Mouse (Mus musculus) neural tube, embryonic 11.5 days (tissue): Measurements from ENCODE around the gene Dhfr. TPM values are rescaled to one million over a fixed set of nuclear protein-coding genes. Genes with fewer than 3 reads are reported as not detected.
"Not testable (repeated sequence)": the region's sequence is repeated elsewhere in the genome, so short reads cannot be mapped to it uniquely, and the experiment has no call there.

Experiments used
- ATAC-seq: fragments of 200-750 bp; cut with Nextera tagmentation; 2 replicates; pipeline ENCODE4 v1.8.0; 2017; ENCODE audit warnings: moderate number of reproducible peaks, mild to moderate bottlenecking, moderate TSS enrichment, moderate library complexity; ENCODE audit not compliant: insufficient read depth, low FRiP score, low TSS enrichment
- DNase-seq: peaks from one replicate; pipeline ENCODE4 v3.0.0-alpha.2; 2015; ENCODE audit warnings: low spot score
- H3K27ac ChIP-seq: fragments of 300-500 bp; sonication (generic); 2 replicates; pipeline ENCODE4 v1.5.1; 2014; ENCODE audit warnings: low read depth, mild to moderate bottlenecking, low read length
- H3K27me3 ChIP-seq: fragments of 300-500 bp; sonication (generic); 2 replicates; pipeline ENCODE4 v1.6.1; 2014; ENCODE audit warnings: mild to moderate bottlenecking, low read length, mixed read lengths; ENCODE audit not compliant: control insufficient read depth, insufficient read depth
- H3K36me3 ChIP-seq: fragments of 300-500 bp; sonication (generic); 2 replicates; pipeline ENCODE4 v1.6.1; 2014; ENCODE audit warnings: mild to moderate bottlenecking, low read length, moderate library complexity, mixed read lengths; ENCODE audit not compliant: control insufficient read depth, insufficient read depth
- H3K4me1 ChIP-seq: fragments of 300-500 bp; sonication (generic); 2 replicates; pipeline ENCODE4 v1.6.1; 2014; ENCODE audit warnings: low read length, mixed read lengths; ENCODE audit not compliant: control insufficient read depth, insufficient read depth
- H3K4me2 ChIP-seq: fragments of 300-500 bp; sonication (generic); 2 replicates; pipeline ENCODE4 v1.6.1; 2014; ENCODE audit warnings: low read depth, mild to moderate bottlenecking, moderate library complexity
- H3K4me3 ChIP-seq: fragments of 300-500 bp; sonication (generic); 2 replicates; pipeline ENCODE4 v1.5.1; 2014; ENCODE audit warnings: low read depth, low read length
- H3K9ac ChIP-seq: fragments of 300-500 bp; sonication (generic); 2 replicates; pipeline ENCODE4 v1.6.1; 2014; ENCODE audit warnings: mild to moderate bottlenecking, low read length
- H3K9me3 ChIP-seq: fragments of 300-500 bp; sonication (generic); 2 replicates; pipeline ENCODE4 v1.6.1; 2016; ENCODE audit warnings: low read length; ENCODE audit not compliant: control insufficient read depth
- WGBS: fragments of 180-500 bp; shearing (Covaris S2); extraction: QIAGEN DNeasy Blood & Tissue Kit; methylation state at CpG from one replicate; pipeline ENCODE4 v1.1.7; 2014; 5-methylcytosine and 5-hydroxymethylcytosine counted together
- polyA plus RNA-seq: library from polyadenylated mRNA; unstranded; fragments of >200 nt; fragmentation: Nextera tagmentation; extraction: Ambion mirVana; gene quantifications from 2 replicates; pipeline ENCODE4 v1.2.1, GENCODE M21; 2014

The Dhfr gene
- polyA plus RNA-seq, 1 experiment from 2014 or later = 19.8 TPM

DNA sequence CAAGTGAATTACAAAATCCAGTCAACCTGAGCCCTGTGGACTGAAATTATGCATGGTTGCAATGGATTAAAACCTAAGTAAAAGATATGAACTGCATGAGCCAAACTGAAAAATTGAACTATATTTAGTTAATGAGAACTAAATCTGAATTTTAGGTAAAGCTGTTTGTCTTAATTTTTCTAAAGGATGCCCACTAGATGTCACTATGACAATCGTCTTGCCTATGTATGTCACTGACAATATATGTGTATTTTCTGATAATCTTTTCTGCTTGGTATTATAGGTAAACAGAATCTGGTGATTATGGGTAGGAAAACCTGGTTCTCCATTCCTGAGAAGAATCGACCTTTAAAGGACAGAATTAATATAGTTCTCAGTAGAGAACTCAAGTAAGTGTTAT is 3.1 kb downstream of the Dhfr start:
- peaks cover 5% of the 10 kb centered on the region; the same call in 1 of the 2 replicates for H3K4me1 ChIP-seq
- ATAC-seq (no peak), DNase-seq (no peak)
- no peaks in the 10 kb centered on the region for H3K9me3 ChIP-seq
- no peaks in the 10 kb centered on the region; the same call in 1 of the 2 replicates for H3K36me3 ChIP-seq
- H3K27ac ChIP-seq = no peak overlapping the region
- 64% methylated on average over 2 of the region's 2 CpGs for WGBS
- no peak overlapping the region for H3K4me2 ChIP-seq
- H3K9ac ChIP-seq = no peak overlapping the region
- no peaks in the 10 kb centered on the region for H3K27me3 ChIP-seq
- no peak overlapping the region for H3K4me3 ChIP-seq

DNA sequence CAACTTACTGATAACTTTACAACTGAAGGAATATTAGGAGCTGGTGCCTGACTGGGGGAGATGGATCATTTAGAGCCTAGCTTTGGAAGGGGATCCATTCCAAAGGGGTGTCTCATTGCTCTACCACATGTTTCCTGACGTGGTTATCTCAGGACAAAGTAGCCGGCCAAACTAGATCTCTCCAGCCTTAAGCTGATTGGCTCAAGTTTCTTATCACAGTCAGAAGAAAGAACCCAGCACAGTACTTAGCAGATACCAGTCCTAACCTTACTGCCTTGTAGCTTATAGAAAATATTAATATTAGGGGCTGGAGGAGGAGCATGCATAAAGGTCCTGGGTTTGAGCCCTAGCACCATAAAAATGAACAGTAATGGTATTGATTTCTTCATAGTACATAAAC is 7.1 kb downstream of the Dhfr start:
- Histone ChIP-seq H3K27me3 (no peaks in the 10 kb centered on the region), H3K4me1 (no peaks in the 10 kb centered on the region), H3K27ac (no peak overlapping the region), H3K9ac (no peak overlapping the region), H3K9me3 (no peaks in the 10 kb centered on the region), H3K4me3 (no peak overlapping the region), H3K4me2 (no peak overlapping the region), H3K36me3 (no peaks in the 10 kb centered on the region; the same call in 1 of the 2 replicates)
- DNase-seq (no peak), ATAC-seq (no peak)
- 90% methylated on average over 2 of the region's 2 CpGs for WGBS

DNA sequence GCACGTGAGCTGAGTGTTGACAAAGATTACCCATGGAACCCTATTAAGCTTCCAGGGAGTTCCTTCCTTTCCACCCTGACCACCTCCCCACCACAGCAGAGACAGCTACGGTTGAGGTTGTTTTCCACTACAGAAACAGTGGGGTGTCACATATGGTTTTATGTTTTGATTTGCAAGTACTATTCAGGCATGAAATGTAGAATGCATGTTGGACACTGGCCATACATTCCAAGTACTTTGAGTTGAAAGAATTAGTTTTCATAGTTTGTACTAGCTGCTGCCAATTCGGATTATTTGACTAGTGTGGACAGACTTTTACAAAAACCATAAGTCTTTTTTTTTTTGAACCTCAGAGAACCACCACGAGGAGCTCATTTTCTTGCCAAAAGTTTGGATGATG is 10.8 kb downstream of the Dhfr start:
- Histone ChIP-seq H3K36me3 (peaks cover 9% of the 10 kb centered on the region), H3K9ac (no peak overlapping the region), H3K4me3 (no peak overlapping the region), H3K9me3 (no peaks in the 10 kb centered on the region), H3K4me1 (no peaks in the 10 kb centered on the region), H3K27ac (no peak overlapping the region), H3K27me3 (no peaks in the 10 kb centered on the region), H3K4me2 (no peak overlapping the region)
- DNase-seq (no peak), ATAC-seq (no peak)
- 81% methylated on average over 4 of the region's 4 CpGs for WGBS

DNA sequence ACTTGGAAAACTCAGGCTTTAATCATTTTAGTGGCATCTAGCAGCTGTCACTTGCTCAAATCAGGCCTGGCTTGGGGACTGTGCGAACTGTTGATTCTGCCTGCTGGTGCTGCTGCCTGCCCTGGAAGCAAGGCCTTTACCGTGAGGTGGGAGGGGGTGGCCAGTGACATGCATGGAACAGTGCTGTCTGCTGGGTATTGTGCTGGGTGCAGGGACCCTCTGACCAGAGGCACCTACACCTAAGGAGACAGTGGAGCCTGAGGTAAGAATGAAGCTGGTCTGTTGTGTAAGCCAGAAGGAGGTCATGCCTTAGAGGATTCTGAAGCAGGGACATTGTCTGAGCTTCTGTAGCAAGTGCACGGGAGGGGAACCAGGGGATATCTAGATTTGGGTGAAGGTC is 16.3 kb downstream of the Dhfr start:
- no peaks in the 10 kb centered on the region for H3K27me3 ChIP-seq
- DNase-seq = no peak
- 92% methylated on average over 3 of the region's 3 CpGs for WGBS
- no peak overlapping the region for H3K4me3 ChIP-seq
- no peaks in the 10 kb centered on the region for H3K9me3 ChIP-seq
- no peak overlapping the region for H3K27ac ChIP-seq
- peaks cover 9% of the 10 kb centered on the region for H3K36me3 ChIP-seq
- no peak for ATAC-seq
- H3K4me1 ChIP-seq = no peaks in the 10 kb centered on the region
- no peak overlapping the region for H3K4me2 ChIP-seq
- H3K9ac ChIP-seq = no peak overlapping the region

DNA sequence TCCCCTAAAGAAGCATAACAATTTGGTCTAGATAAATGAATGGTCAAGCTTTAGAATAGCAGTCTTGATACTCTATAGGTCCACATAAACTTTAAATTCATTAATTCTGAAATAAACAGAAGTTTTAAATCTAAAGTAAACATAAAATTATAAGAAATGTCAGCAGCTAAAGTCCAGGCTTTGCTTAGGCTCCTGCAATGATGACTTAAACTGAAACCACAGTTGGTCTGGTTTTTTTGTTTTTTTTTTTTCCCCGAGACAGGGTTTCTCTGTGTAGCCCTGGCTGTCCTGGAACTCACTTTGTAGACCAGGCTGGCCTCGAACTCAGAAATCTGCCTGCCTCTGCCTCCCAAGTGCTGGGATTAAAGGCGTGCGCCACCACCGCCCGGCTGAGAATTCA is 16.9 kb downstream of the Dhfr start:
- H3K4me3 ChIP-seq, H3K27ac ChIP-seq, H3K4me2 ChIP-seq, H3K36me3 ChIP-seq, H3K4me1 ChIP-seq, H3K9ac ChIP-seq, DNase-seq, H3K9me3 ChIP-seq, ATAC-seq, H3K27me3 ChIP-seq: not testable (repeated sequence)
- 98% methylated on average over 5 of the region's 6 CpGs for WGBS

DNA sequence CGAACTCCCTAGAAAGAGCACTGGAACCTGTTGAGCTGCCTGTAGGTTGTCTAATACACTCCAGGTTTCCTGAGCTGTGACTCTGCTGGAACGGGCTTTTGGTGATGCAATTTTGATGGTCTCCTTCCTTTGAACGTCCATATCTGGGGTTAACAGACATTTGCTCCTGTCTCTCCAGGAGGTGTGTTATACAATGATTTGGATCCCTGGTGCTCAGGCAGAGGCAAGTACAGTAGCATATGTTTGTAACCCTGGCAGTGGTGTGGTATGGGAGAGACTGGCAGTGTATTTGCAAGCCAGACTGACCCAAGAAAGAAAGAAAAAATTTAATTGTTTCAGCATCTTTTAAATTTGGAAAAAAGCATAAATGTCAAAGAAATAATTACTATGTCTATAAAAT is 32.8 kb downstream of the Dhfr start:
- Histone ChIP-seq H3K9me3 (no peaks in the 10 kb centered on the region), H3K9ac (no peak overlapping the region), H3K36me3 (no peaks in the 10 kb centered on the region), H3K4me1 (no peaks in the 10 kb centered on the region), H3K27ac (no peak overlapping the region), H3K27me3 (no peaks in the 10 kb centered on the region), H3K4me2 (no peak overlapping the region), H3K4me3 (no peak overlapping the region)
- DNase-seq (no peak), ATAC-seq (no peak)
- 90% methylated on average over 3 of the region's 3 CpGs for WGBS

DNA sequence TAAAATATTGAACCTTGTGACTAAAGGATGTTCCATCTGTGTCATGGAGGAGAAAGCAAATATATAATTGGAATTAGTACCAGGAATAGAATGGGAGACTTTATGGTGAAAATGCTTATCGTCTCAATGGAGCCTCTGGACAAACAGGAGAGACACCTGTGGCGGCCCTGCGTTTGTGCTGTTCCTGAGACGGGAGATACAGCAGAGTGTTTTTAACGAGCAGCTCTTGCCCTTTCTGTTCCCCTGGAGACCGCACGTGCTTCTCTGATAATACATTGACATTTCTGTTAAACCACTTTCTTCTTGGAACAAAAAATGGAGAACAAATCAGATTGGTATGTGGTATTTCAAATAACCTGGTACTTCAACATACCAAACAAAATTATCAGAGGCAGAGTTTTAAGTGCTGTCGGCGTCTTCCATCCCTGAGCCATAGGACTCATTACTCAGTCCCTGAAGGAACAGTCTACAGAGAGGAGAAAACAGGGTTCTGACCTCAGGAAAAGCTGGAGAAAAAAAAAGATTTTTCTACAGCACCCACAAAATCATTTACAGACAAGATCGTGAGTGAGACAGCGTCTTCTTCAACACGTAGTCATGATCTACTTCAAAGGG is 38.6 kb downstream of the Dhfr start:
- Histone ChIP-seq H3K27ac (no peak overlapping the region), H3K4me3 (no peak overlapping the region), H3K27me3 (no peaks in the 10 kb centered on the region), H3K4me1 (no peaks in the 10 kb centered on the region), H3K4me2 (no peak overlapping the region), H3K36me3 (no peaks in the 10 kb centered on the region), H3K9ac (no peak overlapping the region), H3K9me3 (no peaks in the 10 kb centered on the region)
- 90% methylated on average over 12 of the region's 12 CpGs for WGBS
- ATAC-seq = no peak
- DNase-seq = no peak

DNA sequence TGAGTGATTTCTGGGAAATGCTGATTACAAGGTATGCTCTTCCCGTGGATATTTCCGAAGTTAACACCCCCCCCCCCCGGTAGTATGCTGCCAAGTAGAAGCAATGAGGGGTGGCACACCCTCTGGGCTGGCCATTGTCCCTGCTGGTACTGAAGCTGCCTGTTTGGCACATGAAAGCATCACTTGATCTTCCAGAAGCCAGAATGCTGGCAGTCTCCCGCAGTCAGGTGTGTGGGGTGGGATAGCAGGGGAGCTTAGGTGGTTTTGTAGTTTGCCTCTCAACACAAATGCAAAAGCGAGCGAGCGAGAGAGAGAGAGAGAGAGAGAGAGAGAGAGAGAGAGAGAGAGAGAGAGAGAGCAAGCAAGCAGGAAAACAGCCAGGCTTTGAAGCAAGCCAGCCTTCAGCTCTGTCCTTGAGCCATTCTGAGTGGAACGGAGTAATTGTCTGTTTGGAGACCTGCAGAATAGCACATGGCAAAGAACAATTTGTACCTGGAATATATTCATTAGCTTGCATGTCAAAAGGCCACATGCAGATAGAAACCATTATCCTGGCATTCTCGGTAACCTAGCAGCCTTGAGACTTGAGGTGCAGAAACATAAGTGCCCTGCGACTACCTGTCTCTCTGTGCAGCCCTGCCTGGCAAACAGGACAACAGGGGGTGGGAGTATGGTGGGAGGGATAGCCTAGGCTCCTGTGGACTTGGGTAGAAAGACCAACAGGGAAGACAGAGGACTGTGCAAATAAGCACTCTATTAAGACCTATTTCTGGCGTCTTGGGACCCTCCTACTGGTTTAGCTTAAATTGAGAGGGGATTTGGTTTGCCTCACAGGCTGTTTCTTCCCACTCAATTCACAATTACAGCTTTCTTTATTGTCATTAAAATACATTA is 44.2 kb downstream of the Dhfr start:
- Histone ChIP-seq H3K36me3 (no peaks in the 10 kb centered on the region), H3K9ac (no peak overlapping the region), H3K4me3 (no peak overlapping the region), H3K27me3 (no peaks in the 10 kb centered on the region), H3K9me3 (no peaks in the 10 kb centered on the region), H3K4me1 (no peaks in the 10 kb centered on the region), H3K27ac (no peak overlapping the region), H3K4me2 (no peak overlapping the region)
- ATAC-seq (no peak), DNase-seq (no peak)
- 72% methylated on average over 11 of the region's 11 CpGs for WGBS

DNA sequence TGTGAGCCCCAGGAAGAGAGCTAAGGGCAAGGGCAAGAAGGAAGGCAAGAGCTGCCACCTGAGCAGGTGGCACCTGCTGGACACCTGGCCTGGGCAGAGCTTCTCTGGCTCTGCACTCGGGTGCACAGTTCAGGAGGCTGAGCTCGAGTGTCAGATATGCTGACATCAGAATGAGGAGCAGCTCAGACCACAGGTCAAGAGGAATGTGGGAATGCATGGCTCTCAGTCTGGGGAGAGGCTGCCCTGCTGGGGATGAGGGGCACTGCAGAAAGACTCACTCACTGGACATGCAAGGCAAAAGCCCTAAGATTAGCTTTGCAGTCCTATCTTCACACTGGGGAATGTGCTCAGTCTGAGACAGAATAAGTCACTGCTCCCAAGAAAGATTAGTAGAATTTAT is 47.5 kb downstream of the Dhfr start:
- Histone ChIP-seq H3K36me3 (no peaks in the 10 kb centered on the region), H3K4me2 (no peak overlapping the region), H3K27ac (no peak overlapping the region), H3K9me3 (no peaks in the 10 kb centered on the region), H3K9ac (no peak overlapping the region), H3K4me3 (no peak overlapping the region), H3K27me3 (no peaks in the 10 kb centered on the region), H3K4me1 (no peaks in the 10 kb centered on the region)
- 72% methylated on average over 2 of the region's 2 CpGs for WGBS
- no peak for DNase-seq
- no peak for ATAC-seq
